Mouse (Mus musculus) heart, postnatal 0 days (tissue): ENCODE results near the gene Ten1. TPM values are rescaled to one million over a fixed set of nuclear protein-coding genes. Genes with fewer than 3 reads are reported as not detected.

Source experiments
- ATAC-seq: fragments of 200-750 bp; cut with Nextera tagmentation; 2 replicates; pipeline ENCODE4 v1.8.0; 2017; ENCODE audit warnings: low read depth, moderate number of reproducible peaks, moderate library complexity; ENCODE audit not compliant: insufficient read depth
- DNase-seq: peaks from one replicate; pipeline ENCODE4 v3.0.0-alpha.2; 2016; ENCODE audit warnings: low spot score
- H3K27ac ChIP-seq: fragments of 300-500 bp; sonication (generic); 2 replicates; pipeline ENCODE4 v1.5.1; 2014; ENCODE audit warnings: low read depth, mild to moderate bottlenecking
- H3K27me3 ChIP-seq: fragments of 300-500 bp; sonication (generic); 2 replicates; pipeline ENCODE4 v1.6.1; 2014; ENCODE audit warnings: low read length, mixed read lengths; ENCODE audit not compliant: control insufficient read depth, insufficient read depth
- H3K36me3 ChIP-seq: fragments of 300-500 bp; sonication (generic); replicated peaks from 2 replicates; pipeline ENCODE4 v1.6.1; 2014; ENCODE audit warnings: low read length, mixed read lengths; ENCODE audit not compliant: control insufficient read depth, insufficient read depth
- H3K4me1 ChIP-seq: fragments of 300-500 bp; sonication (generic); 2 replicates; pipeline ENCODE4 v1.6.1; 2014; ENCODE audit warnings: antibody characterized with exemption; ENCODE audit not compliant: control insufficient read depth, insufficient read depth
- H3K4me2 ChIP-seq: fragments of 300-500 bp; sonication (generic); 2 replicates; pipeline ENCODE4 v1.6.1; 2014; ENCODE audit warnings: low read depth, mild to moderate bottlenecking, low read length, moderate library complexity
- H3K4me3 ChIP-seq: fragments of 300-500 bp; sonication (generic); 2 replicates; pipeline ENCODE4 v1.5.1; 2014; ENCODE audit warnings: low read depth, low read length
- H3K9ac ChIP-seq: fragments of 300-500 bp; sonication (generic); replicated peaks from 2 replicates; pipeline ENCODE4 v1.6.1; 2014; ENCODE audit warnings: low read depth, low read length, mixed read lengths
- H3K9me3 ChIP-seq: fragments of 300-500 bp; sonication (generic); replicated peaks from 2 replicates; pipeline ENCODE4 v1.6.1; 2016; ENCODE audit warnings: low read length; ENCODE audit not compliant: control insufficient read depth
- CTCF ChIP-seq: IDR thresholded peaks from 2 replicates; pipeline ENCODE4 v1.5.1; 2016; ENCODE audit warnings: antibody characterized with exemption, control low read depth, low read depth
- EP300 ChIP-seq: IDR thresholded peaks from 2 replicates; pipeline ENCODE4 v1.6.1; 2016; ENCODE audit warnings: antibody characterized with exemption, low read depth
- WGBS: fragments of 180-500 bp; shearing (Covaris S2); extraction: QIAGEN DNeasy Blood & Tissue Kit; methylation state at CpG from one replicate; pipeline ENCODE4 v1.1.7; 2014; 5-methylcytosine and 5-hydroxymethylcytosine counted together
- polyA plus RNA-seq: library from polyadenylated mRNA; unstranded; fragments of >200 nt; fragmentation: Nextera tagmentation; extraction: Ambion mirVana; gene quantifications from 2 replicates; pipeline ENCODE4 v1.2.1, GENCODE M21; 2015
- total RNA-seq: library from RNA; depleted of rRNA; stranded (reverse); fragments of >200 nt; gene quantifications from 2 replicates; pipeline ENCODE4 v1.2.3, GENCODE M21; 2014; ENCODE audit warnings: low replicate concordance

Gene Ten1
- total and polyA plus RNA-seq, 2 experiments from 2014 or later: 58.4 to 68.2 TPM

DNA sequence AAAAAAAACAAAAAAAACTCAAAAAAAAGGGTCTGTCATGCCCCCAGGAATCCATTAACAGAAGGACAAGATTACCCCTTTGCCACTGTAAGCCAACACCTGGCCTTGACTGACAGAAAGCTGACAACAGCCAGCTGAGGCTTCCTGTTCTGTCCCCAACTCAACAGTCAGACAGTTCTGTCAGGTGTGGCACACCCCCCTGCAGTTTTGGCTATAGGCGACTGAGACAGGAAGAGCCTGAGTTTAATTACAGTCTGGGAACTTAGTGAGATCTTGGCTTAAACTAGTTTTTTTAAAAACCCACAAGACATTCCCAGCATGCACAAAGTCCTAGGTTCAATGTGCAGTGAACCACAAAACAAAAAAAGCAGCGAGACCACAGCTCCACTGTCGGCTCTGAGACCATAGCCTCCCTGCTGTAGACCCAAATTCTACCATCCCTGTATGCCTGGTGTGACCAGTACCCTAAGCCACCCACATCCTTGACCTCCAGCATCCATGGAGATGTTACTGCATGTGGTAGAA lies 54.5 kb downstream of the Ten1 start:
- peaks cover 90% of the 10 kb centered on the region for H3K36me3 ChIP-seq
- H3K4me3 ChIP-seq: no peak overlapping the region
- no peak for TF ChIP-seq EP300
- TF ChIP-seq CTCF: no peak
- no peak overlapping the region for H3K4me2 ChIP-seq
- 98% methylated on average over 3 of the region's 3 CpGs for whole genome bisulfite sequencing
- no peaks in the 10 kb centered on the region for H3K4me1 ChIP-seq
- H3K27me3 ChIP-seq: no peaks in the 10 kb centered on the region
- no peak for DNase-seq
- H3K27ac ChIP-seq: no peak overlapping the region
- no peak for ATAC-seq
- H3K9me3 ChIP-seq: no peaks in the 10 kb centered on the region
- H3K9ac ChIP-seq: no peak overlapping the region

DNA sequence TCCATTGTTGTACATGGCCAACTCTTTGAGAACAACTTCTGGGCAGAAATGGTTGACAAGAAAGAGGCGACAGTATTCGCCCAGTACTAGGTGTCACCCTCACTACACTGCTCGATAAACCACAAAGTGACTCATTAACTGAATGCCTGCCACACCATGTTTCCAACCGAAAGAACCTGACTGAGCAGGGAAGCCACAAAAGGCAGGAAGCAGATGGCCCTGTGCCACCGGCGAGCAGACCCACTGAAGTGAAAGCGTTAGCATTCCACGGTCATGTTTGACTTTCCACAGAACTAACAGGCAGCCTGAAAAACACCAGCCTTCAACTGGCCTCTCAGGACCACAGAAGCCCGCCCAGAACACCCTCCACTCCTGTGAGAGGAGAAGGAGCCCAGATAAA lies 56.0 kb downstream of the Ten1 start:
- Histone ChIP-seq H3K4me1 (no peaks in the 10 kb centered on the region), H3K9me3 (no peaks in the 10 kb centered on the region), H3K27ac (no peak overlapping the region), H3K9ac (no peak overlapping the region), H3K36me3 (peaks cover 88% of the 10 kb centered on the region), H3K4me3 (no peak overlapping the region), H3K4me2 (no peak overlapping the region), H3K27me3 (no peaks in the 10 kb centered on the region)
- WGBS: 67% methylated on average over 9 of the region's 9 CpGs
- no peak for ATAC-seq
- TF ChIP-seq CTCF (no peak), EP300 (no peak)
- no peak for DNase-seq

DNA sequence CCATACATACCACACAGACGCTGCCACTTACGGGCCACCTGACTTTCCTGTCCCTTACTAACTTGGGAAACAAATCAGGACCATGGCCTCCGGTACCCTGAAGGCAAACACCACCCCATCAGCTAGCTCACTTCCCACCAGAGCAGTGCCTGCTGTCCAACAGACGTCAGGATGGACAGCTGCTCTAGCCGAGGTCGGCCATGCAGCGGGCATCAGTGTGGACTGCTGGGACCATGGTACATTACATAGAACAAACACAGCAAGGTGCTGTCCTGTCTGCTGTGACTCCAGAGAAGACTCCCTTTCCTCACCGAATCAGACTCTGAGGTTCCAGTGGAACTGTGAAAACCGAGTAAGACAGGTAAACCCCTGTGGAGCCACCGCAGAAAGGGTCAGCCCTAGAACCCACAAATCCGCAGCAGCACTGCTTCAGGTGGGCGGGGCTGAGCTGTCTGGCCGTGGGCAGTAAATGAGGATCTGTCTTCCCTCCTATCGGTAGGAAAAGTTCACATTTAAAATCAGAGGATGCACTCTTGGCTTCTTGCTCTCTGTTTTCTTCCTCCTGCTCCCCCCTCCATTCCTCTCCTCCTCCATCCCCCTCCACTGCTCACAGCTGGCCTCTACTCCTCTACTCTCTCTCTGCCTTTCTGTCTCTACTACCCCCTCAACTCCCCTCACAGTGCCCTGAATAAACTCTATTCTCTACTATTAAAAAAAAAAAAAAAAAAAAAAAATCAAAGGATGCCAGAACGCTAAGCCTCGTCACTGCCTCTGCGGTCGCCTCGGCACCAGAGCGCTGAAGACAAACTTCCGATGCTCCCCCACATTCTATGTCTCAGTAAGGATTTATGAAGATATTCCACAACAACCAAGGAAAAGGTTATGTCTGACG lies 56.7 kb downstream of the Ten1 start:
- DNase-seq (no peak), ATAC-seq (no peak)
- TF ChIP-seq EP300 (no peak), CTCF (no peak)
- no peaks in the 10 kb centered on the region for H3K27me3 ChIP-seq
- H3K4me1 ChIP-seq: no peaks in the 10 kb centered on the region
- no peak overlapping the region for H3K4me3 ChIP-seq
- H3K9ac ChIP-seq: no peak overlapping the region
- H3K27ac ChIP-seq: no peak overlapping the region
- H3K9me3 ChIP-seq: no peaks in the 10 kb centered on the region
- WGBS: 82% methylated on average over 22 of the region's 22 CpGs
- peaks cover 88% of the 10 kb centered on the region for H3K36me3 ChIP-seq
- no peak overlapping the region for H3K4me2 ChIP-seq

DNA sequence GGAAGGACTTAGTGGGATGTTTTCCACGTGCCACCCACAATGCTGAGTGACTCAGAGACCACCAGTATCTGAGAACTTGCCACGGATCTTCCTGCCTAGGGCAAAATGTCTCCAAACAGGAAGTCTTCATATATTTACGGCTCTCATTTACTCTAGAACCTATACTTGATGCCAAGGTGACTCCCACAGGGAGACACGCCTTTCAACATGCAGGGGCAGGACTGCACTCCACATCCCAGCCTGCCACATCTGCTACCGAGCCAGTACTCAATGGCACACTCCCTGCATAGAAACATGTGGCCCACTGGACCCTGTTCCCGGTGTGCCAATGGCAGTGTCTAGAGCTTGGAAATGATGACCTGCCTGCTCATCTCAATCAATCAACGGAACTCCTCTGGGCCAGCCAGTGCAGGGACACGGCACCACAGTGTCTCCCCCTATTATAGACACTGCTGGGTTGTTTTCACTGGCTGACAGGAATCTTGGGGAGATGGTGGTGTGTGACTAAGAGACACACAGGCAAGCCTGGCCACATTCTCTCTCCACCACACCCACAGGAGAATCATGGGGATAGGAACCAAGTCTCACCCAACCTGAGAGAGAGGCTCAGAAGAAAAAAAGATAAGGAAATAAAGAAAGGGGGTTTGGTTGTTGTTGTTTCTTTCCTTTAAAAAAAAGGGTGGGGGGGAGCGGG lies 57.5 kb downstream of the Ten1 start:
- H3K9ac ChIP-seq: no peak overlapping the region
- H3K36me3 ChIP-seq: peaks cover 88% of the 10 kb centered on the region
- no peak overlapping the region for H3K4me3 ChIP-seq
- DNase-seq (no peak), ATAC-seq (no peak)
- H3K9me3 ChIP-seq: no peaks in the 10 kb centered on the region
- no peak overlapping the region for H3K27ac ChIP-seq
- no peaks in the 10 kb centered on the region for H3K27me3 ChIP-seq
- TF ChIP-seq CTCF (no peak), EP300 (no peak)
- H3K4me2 ChIP-seq: no peak overlapping the region
- WGBS: 78% methylated on average over 9 of the region's 9 CpGs
- no peaks in the 10 kb centered on the region for H3K4me1 ChIP-seq

DNA sequence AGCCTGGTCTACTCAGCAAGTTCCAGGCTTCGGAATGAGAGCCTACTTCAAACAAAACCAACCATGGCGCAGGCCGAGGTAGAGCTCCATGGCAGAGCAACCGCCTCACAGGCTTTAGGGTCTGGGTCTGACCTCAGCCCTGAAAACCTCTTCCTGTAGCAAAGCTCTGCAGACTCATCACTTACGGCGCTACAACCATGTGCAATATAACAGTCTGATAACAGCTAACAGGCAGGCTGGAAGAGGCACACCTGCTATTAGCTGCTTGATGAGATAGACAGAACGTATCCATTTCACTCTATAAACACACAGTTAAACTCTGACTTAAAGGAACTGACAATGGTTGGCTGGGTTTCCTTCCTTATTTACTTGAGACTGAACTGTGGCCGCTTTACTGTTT lies 60.8 kb downstream of the Ten1 start:
- 87% methylated on average over 8 of the region's 8 CpGs for WGBS

More for the DNA sequence above, 60.8 kb downstream of the Ten1 start:
- H3K4me1 ChIP-seq: no peaks in the 10 kb centered on the region
- H3K9ac ChIP-seq: no peak overlapping the region
- DNase-seq (no peak), ATAC-seq (no peak)
- no peak overlapping the region for H3K4me2 ChIP-seq
- no peak overlapping the region for H3K4me3 ChIP-seq
- no peaks in the 10 kb centered on the region for H3K27me3 ChIP-seq
- no peaks in the 10 kb centered on the region for H3K9me3 ChIP-seq
- TF ChIP-seq CTCF: no peak
- no peak for TF ChIP-seq EP300
- H3K27ac ChIP-seq: no peak overlapping the region
- peaks cover 89% of the 10 kb centered on the region for H3K36me3 ChIP-seq
